Mouse (Mus musculus) embryonic facial prominence, embryonic 14.5 days (tissue): ENCODE results near the gene Izumo2. TPM values are rescaled to one million over a fixed set of nuclear protein-coding genes. Genes with fewer than 3 reads are reported as not detected.

Experiments used
- ATAC-seq: fragments of 200-750 bp; cut with Nextera tagmentation; 2 replicates; pipeline ENCODE4 v1.8.0; 2017; ENCODE audit warnings: low read depth, moderate number of reproducible peaks, moderate TSS enrichment
- DNase-seq: peaks from one replicate; pipeline ENCODE4 v3.0.0-alpha.2; 2015; ENCODE audit warnings: low spot score
- H3K27ac ChIP-seq: fragments of 300-500 bp; sonication (generic); replicated peaks from 2 replicates; pipeline ENCODE4 v1.5.1; 2014; ENCODE audit warnings: low read depth, mild to moderate bottlenecking, low read length, moderate library complexity
- H3K27me3 ChIP-seq: fragments of 300-500 bp; sonication (generic); replicated peaks from 2 replicates; pipeline ENCODE4 v1.6.1; 2014; ENCODE audit warnings: low read length; ENCODE audit not compliant: control insufficient read depth, insufficient read depth
- H3K36me3 ChIP-seq: fragments of 300-500 bp; sonication (generic); 2 replicates; pipeline ENCODE4 v1.6.1; 2014; ENCODE audit warnings: low read length, mixed read lengths; ENCODE audit not compliant: control insufficient read depth, insufficient read depth
- H3K4me1 ChIP-seq: fragments of 300-500 bp; sonication (generic); 2 replicates; pipeline ENCODE4 v1.6.1; 2014; ENCODE audit warnings: antibody characterized with exemption, low read length; ENCODE audit not compliant: control insufficient read depth, insufficient read depth
- H3K4me2 ChIP-seq: fragments of 300-500 bp; sonication (generic); 2 replicates; pipeline ENCODE4 v1.6.1; 2014; ENCODE audit warnings: low read depth, mild to moderate bottlenecking, low read length, moderate library complexity, mixed read lengths
- H3K4me3 ChIP-seq: fragments of 300-500 bp; sonication (generic); 2 replicates; pipeline ENCODE4 v1.5.1; 2014; ENCODE audit warnings: low read depth, mild to moderate bottlenecking, low read length
- H3K9ac ChIP-seq: fragments of 300-500 bp; sonication (generic); 2 replicates; pipeline ENCODE4 v1.6.1; 2014; ENCODE audit warnings: low read depth, mild to moderate bottlenecking, low read length, moderate library complexity, mixed read lengths
- H3K9me3 ChIP-seq: fragments of 300-500 bp; sonication (generic); 2 replicates; pipeline ENCODE4 v1.6.1; 2016; ENCODE audit warnings: low read length; ENCODE audit not compliant: control insufficient read depth
- WGBS: fragments of 180-500 bp; shearing (Covaris S2); extraction: QIAGEN DNeasy Blood & Tissue Kit; methylation state at CpG from one replicate; pipeline ENCODE4 v1.1.7; 2014; 5-methylcytosine and 5-hydroxymethylcytosine counted together
- polyA plus RNA-seq: library from polyadenylated mRNA; unstranded; fragments of >200 nt; fragmentation: Nextera tagmentation; extraction: Ambion mirVana; gene quantifications from 2 replicates; pipeline ENCODE4 v1.2.1, GENCODE M21; 2014

The Izumo2 gene
- polyA plus RNA-seq, 1 experiment from 2014 or later: not detected

DNA sequence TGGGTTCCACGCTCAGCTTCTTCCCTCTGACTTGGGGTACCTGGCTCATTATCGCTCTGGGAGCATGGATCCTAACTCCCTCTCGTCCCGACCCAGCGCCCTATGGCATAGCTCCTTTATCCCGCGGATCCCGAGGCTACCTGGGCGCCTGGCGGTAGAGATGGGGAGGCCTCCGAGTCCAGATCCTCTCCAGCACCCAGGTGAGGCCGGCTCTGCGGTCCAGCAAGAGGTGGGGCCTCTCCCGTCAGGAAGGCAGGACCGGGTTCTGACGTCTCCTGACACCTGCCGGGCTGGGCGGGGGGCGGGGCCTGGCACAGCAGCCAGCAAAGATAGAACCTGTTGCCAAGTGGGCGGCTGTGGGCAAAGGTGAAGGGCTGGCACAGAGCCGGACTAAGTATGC, 39.4 kb upstream of the Izumo2 start:
- Histone ChIP-seq H3K9ac (no peak overlapping the region), H3K4me3 (peak overlapping the region; percentile 1; the same call in 1 of the 2 replicates), H3K9me3 (no peaks in the 10 kb centered on the region), H3K27ac (0 out of 2 replicates have a peak overlapping the region, but pooled peaks have one; percentile 3), H3K4me1 (peaks cover 11% of the 10 kb centered on the region; the same call in 1 of the 2 replicates), H3K4me2 (0 out of 2 replicates have a peak overlapping the region, but pooled peaks have one; percentile 7), H3K36me3 (no peaks in the 10 kb centered on the region), H3K27me3 (peaks cover 22% of the 10 kb centered on the region)
- WGBS: 15% methylated on average over 19 of the region's 21 CpGs
- ATAC-seq: no peak
- DNase-seq: no peak

- Histone ChIP-seq H3K4me2 (peak within 1 kb of the TSS; percentile 44), H3K27me3 (peaks cover 22% of the 10 kb centered on the region), H3K27ac (no peak within 1 kb of the TSS), H3K4me3 (peak within 1 kb of the TSS; percentile 25), H3K9ac (peak within 1 kb of the TSS; percentile 25; the same call in 1 of the 2 replicates), H3K9me3 (no peaks in the 10 kb centered on the region), H3K36me3 (no peaks in the 10 kb centered on the region), H3K4me1 (peaks cover 11% of the 10 kb centered on the region; the same call in 1 of the 2 replicates)
- peak; percentile 94 for DNase-seq
- ATAC-seq: peak; percentile 89
- WGBS: 2% methylated on average over 23 of the region's 23 CpGs
These were observed 37.7 kb upstream of the Izumo2 start, which contains the start of gene Myh14 for GRCm38 (mm10) chr7:44670803-44671202. Myh14 (minus strand) TSS chr7:44670843.

GRCm38 (mm10) chr7:44672193-44672592, 36.3 kb upstream of the Izumo2 start:
- Histone ChIP-seq H3K4me1 (peaks cover 11% of the 10 kb centered on the region; the same call in 1 of the 2 replicates), H3K9me3 (no peaks in the 10 kb centered on the region), H3K36me3 (no peaks in the 10 kb centered on the region), H3K4me2 (no peak overlapping the region), H3K27me3 (peaks cover 22% of the 10 kb centered on the region), H3K4me3 (no peak overlapping the region), H3K27ac (no peak overlapping the region), H3K9ac (no peak overlapping the region)
- ATAC-seq: 0 out of 2 replicates have a peak, but pooled peaks have one; percentile 10
- 77% methylated on average over 5 of the region's 5 CpGs for WGBS
- peak; percentile 49 for DNase-seq

- Histone ChIP-seq H3K9ac (no peak overlapping the region), H3K4me3 (no peak overlapping the region), H3K27ac (no peak overlapping the region), H3K4me1 (peaks cover 11% of the 10 kb centered on the region; the same call in 1 of the 2 replicates), H3K27me3 (peaks cover 18% of the 10 kb centered on the region), H3K4me2 (no peak overlapping the region), H3K36me3 (no peaks in the 10 kb centered on the region), H3K9me3 (no peaks in the 10 kb centered on the region)
- DNase-seq (no peak), ATAC-seq (no peak)
- 77% methylated on average over 4 of the region's 4 CpGs for WGBS
These were observed 34.0 kb upstream of the Izumo2 start for GRCm38 (mm10) chr7:44674511-44674910.

DNA sequence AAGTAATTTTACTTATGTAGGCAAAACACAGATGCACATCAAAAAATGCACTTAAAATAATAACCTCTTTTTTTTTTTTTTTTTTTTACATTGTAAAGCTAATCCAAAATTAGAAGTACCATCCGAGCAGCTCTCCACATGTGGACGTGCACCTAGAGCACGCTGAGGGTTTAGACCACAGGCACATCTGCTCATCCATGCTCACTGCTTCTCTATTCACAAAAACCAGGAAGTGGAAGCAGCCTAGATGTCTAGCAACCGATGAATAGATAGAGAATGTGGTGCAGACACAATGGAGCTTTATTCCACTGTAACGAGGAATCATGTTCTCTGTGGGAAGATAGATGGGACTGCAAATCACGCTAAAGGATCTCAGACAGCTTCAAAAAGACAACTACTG, 33.4 kb upstream of the Izumo2 start:
- H3K27me3 ChIP-seq: peaks cover 18% of the 10 kb centered on the region
- DNase-seq (no peak), ATAC-seq (no peak)
- H3K9ac ChIP-seq: no peak overlapping the region
- no peaks in the 10 kb centered on the region for H3K36me3 ChIP-seq
- 54% methylated on average over 6 of the region's 6 CpGs for WGBS
- peaks cover 11% of the 10 kb centered on the region; the same call in 1 of the 2 replicates for H3K4me1 ChIP-seq
- no peak overlapping the region for H3K4me2 ChIP-seq
- no peaks in the 10 kb centered on the region for H3K9me3 ChIP-seq
- no peak overlapping the region for H3K4me3 ChIP-seq
- H3K27ac ChIP-seq: no peak overlapping the region

GRCm38 (mm10) chr7:44676126-44676525, 32.4 kb upstream of the Izumo2 start:
- H3K9me3 ChIP-seq: no peaks in the 10 kb centered on the region
- 65% methylated on average over 4 of the region's 4 CpGs for WGBS
- DNase-seq: no peak

GRCm38 (mm10) chr7:44676611-44677010, 31.9 kb upstream of the Izumo2 start:
- Histone ChIP-seq H3K4me1 (no peaks in the 10 kb centered on the region), H3K9ac (no peak overlapping the region), H3K27me3 (peaks cover 4% of the 10 kb centered on the region; the same call in 1 of the 2 replicates), H3K27ac (no peak overlapping the region), H3K4me2 (no peak overlapping the region), H3K4me3 (no peak overlapping the region), H3K36me3 (no peaks in the 10 kb centered on the region), H3K9me3 (no peaks in the 10 kb centered on the region)
- WGBS: 67% methylated on average over 2 of the region's 2 CpGs
- no peak for ATAC-seq
- DNase-seq: no peak

More at GRCm38 (mm10) chr7:44676126-44676525, 32.4 kb upstream of the Izumo2 start:
- peaks cover 3% of the 10 kb centered on the region; the same call in 1 of the 2 replicates for H3K4me1 ChIP-seq
- peaks cover 8% of the 10 kb centered on the region for H3K27me3 ChIP-seq
- H3K4me2 ChIP-seq: no peak overlapping the region
- no peak overlapping the region for H3K27ac ChIP-seq
- no peak for ATAC-seq
- no peaks in the 10 kb centered on the region for H3K36me3 ChIP-seq
- H3K4me3 ChIP-seq: no peak overlapping the region
- no peak overlapping the region for H3K9ac ChIP-seq

- no peak for ATAC-seq
- H3K36me3 ChIP-seq: no peaks in the 10 kb centered on the region
- no peaks in the 10 kb centered on the region for H3K4me1 ChIP-seq
- H3K27ac ChIP-seq: no peak overlapping the region
- H3K27me3 ChIP-seq: no peaks in the 10 kb centered on the region
- DNase-seq: no peak
- H3K4me2 ChIP-seq: no peak overlapping the region
- WGBS: 76% methylated on average over 8 of the region's 8 CpGs
- H3K9me3 ChIP-seq: no peaks in the 10 kb centered on the region
- H3K9ac ChIP-seq: no peak overlapping the region
- no peak overlapping the region for H3K4me3 ChIP-seq
These were observed 24.9 kb upstream of the Izumo2 start for GRCm38 (mm10) chr7:44683656-44684055.
